Mouse (Mus musculus): ENCODE results near the gene 1810043G02Rik. TPM values are rescaled to one million over a fixed set of nuclear protein-coding genes. Genes with fewer than 3 reads are reported as not detected.
"Not testable (repeated sequence)": the region's sequence is repeated elsewhere in the genome, so short reads cannot be mapped to it uniquely, and the experiment has no call there.

Gene 1810043G02Rik
- 11.0 and 14.6 TPM in 2 replicates for polyA plus RNA-seq (2012; rRNA removed)

DNA sequence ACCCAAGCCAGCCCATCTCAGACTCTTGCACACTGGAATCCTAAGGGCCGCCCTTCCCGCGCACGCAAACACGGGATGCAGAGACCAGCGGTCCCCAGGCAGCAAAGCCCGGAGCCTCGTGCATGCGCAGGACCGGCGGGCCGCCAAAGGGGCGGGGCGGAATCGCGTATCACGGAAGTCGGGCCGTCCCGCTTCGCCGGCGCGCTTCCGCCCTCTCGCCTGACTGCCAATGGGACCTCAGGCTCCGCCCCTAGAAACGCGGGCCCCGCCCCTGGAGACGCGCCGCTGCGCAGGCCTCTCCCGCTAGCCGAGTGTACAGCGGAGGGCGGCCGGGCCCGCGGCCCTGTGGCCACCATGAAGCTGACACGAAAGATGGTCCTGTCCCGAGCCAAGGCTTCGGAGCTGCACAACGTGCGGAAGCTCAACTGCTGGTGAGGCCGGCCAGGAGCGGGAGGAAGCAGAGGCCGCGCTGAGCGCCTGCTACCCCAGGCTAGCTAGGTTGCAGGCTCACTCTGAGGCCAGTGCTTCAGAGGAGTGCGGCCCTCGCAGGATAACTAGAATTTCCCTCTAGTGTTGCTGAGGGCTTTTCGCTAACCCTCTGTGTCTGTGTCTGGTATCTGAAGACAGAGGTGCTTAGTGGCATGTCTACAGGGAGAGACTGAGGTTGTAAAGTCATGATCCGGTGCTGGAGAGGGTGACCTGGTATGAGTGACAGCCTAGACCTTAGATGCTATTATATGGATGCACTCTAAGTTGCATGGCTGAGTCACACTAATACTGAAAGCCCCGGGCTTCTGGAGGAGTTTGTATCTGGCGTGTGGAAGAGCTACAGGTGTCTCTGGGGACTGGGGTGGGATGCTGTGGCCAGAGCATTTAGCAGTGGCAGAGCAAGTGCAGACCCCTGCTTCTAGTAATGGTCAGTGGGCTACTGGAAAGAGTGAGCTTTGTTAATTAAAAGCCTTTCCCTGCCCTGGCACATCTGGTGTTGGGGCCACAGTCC lies at the start of gene 1810043G02Rik:
Gene 1810043G02Rik, plus strand, starts transcription at position 174 of the 1,000 bp plus-strand sequence.
- peaks cover 3% of the 10 kb centered on the region; the same call in 1 of the 2 replicates for H3K4me1 ChIP-seq (ENCODE audit: control insufficient read depth, insufficient read depth, insufficient read length, low read length)
- H3K4me3 ChIP-seq (ENCODE audit: low read depth, low read length): peak within 1 kb of the TSS; percentile 81
- WGBS: 2% methylated on average over 57 of the region's 57 CpGs
- H3K27ac ChIP-seq (ENCODE audit: insufficient read depth, low read depth, low read length): no peak within 1 kb of the TSS
- H3K27me3 ChIP-seq (ENCODE audit: control insufficient read depth, insufficient read depth, low read length): no peaks in the 10 kb centered on the region
- TF ChIP-seq POLR2A (IDR thresholded peaks at IDR 0.05; ENCODE audit: low read depth, low read length): peak; percentile 60; the same call in 1 of the 2 replicates
- TF ChIP-seq CTCF (IDR thresholded peaks at IDR 0.05; ENCODE audit: extremely low read depth, insufficient read length, insufficient replicate concordance, low read depth, low read length): no peak
- H3K36me3 ChIP-seq (ENCODE audit: control insufficient read depth, insufficient read depth, low read length): no peaks in the 10 kb centered on the region

GRCm38 (mm10) chr10:77939685-77940084 lies 38.6 kb upstream of the 1810043G02Rik start:
- no peaks in the 10 kb centered on the region for H3K36me3 ChIP-seq (ENCODE audit: control insufficient read depth, insufficient read depth, low read length)
- no peaks in the 10 kb centered on the region for H3K27me3 ChIP-seq (ENCODE audit: control insufficient read depth, insufficient read depth, low read length)
- WGBS: 44% methylated on average over 2 of the region's 2 CpGs
- H3K27ac ChIP-seq (ENCODE audit: insufficient read depth, low read depth, low read length): no peak overlapping the region
- H3K4me1 ChIP-seq (ENCODE audit: control insufficient read depth, insufficient read depth, insufficient read length, low read length): no peaks in the 10 kb centered on the region
- no peak overlapping the region for H3K4me3 ChIP-seq (ENCODE audit: low read depth, low read length)
- TF ChIP-seq POLR2A (IDR thresholded peaks at IDR 0.05; ENCODE audit: low read depth, low read length): no peak
- TF ChIP-seq CTCF (IDR thresholded peaks at IDR 0.05; ENCODE audit: extremely low read depth, insufficient read length, insufficient replicate concordance, low read depth, low read length): no peak

DNA sequence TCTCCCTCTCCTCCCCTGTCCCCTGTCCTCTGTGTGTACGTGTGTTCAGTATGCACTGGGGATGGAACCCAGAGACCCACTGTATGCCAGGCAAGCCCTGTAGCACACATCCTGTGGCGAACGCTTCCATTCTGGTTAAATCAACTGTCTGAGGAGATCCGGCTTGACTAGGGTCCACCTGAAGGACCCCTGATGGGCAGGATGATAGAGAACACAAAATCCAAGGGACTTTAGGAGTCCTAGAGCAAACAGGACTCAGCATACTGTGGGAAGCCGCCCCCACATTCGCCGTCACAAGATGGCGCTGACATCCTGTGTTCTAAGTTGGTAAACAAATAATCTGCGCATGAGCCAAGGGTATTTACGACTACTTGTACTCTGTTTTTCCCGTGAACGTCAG lies 27.9 kb upstream of the 1810043G02Rik start:
- not testable (repeated sequence) for H3K4me3 ChIP-seq (ENCODE audit: low read depth, low read length); H3K4me1 ChIP-seq (ENCODE audit: control insufficient read depth, insufficient read depth, insufficient read length, low read length); H3K27me3 ChIP-seq (ENCODE audit: control insufficient read depth, insufficient read depth, low read length); H3K27ac ChIP-seq (ENCODE audit: insufficient read depth, low read depth, low read length); H3K36me3 ChIP-seq (ENCODE audit: control insufficient read depth, insufficient read depth, low read length)
- 92% methylated on average over 9 of the region's 12 CpGs for WGBS

- WGBS: 73% methylated on average over 2 of the region's 2 CpGs
- peak overlapping the region; percentile 32; the same call in 1 of the 2 replicates for H3K27ac ChIP-seq (ENCODE audit: insufficient read depth, low read depth, low read length)
- no peaks in the 10 kb centered on the region for H3K36me3 ChIP-seq (ENCODE audit: control insufficient read depth, insufficient read depth, low read length)
- H3K4me1 ChIP-seq (ENCODE audit: control insufficient read depth, insufficient read depth, insufficient read length, low read length): no peaks in the 10 kb centered on the region
- H3K27me3 ChIP-seq (ENCODE audit: control insufficient read depth, insufficient read depth, low read length): no peaks in the 10 kb centered on the region
- H3K4me3 ChIP-seq (ENCODE audit: low read depth, low read length): no peak overlapping the region
- no peak for TF ChIP-seq CTCF (IDR thresholded peaks at IDR 0.05; ENCODE audit: extremely low read depth, insufficient read length, insufficient replicate concordance, low read depth, low read length)
- TF ChIP-seq POLR2A (IDR thresholded peaks at IDR 0.05; ENCODE audit: low read depth, low read length): no peak
Measured at GRCm38 (mm10) chr10:77962725-77963124, 15.6 kb upstream of the 1810043G02Rik start.

- 77% methylated on average over 6 of the region's 6 CpGs for WGBS
Measured at GRCm38 (mm10) chr10:77963971-77964370, 14.4 kb upstream of the 1810043G02Rik start.

DNA sequence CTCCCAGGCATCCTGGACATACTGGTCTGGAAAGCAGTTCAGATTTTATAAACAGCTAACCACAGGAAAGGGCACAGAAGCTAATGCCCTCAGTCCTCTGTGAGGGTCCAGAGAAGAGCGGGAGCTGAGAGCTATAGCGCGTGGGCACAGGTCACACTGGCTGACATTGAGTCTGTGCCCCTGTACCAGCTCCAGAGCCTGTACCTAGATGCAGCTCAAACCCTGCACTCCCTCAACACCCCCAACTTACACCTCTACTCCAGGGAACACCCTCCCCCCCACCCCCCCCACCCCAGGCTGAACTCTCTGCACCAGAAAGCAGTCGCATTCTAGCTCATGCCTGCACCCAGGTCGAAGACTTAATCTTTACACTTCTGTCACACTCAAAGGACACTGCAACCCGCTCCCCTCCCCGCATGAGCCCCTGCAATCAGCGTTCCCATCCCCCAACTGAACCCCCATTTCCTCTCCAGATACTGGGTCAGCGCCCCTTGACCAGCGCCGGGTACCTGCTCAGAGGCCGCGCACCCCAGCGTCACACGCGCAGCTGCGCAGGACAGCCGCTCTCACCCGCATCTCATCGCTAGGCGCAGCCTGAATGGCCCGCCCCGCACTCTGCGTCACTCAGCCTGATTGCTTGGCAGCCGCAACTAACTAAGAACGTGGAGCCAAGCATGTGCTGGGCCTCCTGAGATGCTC lies 8.9 kb upstream of the 1810043G02Rik start:
- no peaks in the 10 kb centered on the region for H3K36me3 ChIP-seq (ENCODE audit: control insufficient read depth, insufficient read depth, low read length)
- 8% methylated on average over 26 of the region's 26 CpGs for WGBS
- TF ChIP-seq CTCF (IDR thresholded peaks at IDR 0.05; ENCODE audit: extremely low read depth, insufficient read length, insufficient replicate concordance, low read depth, low read length) (no peak), POLR2A (IDR thresholded peaks at IDR 0.05; ENCODE audit: low read depth, low read length) (no peak)
- H3K27ac ChIP-seq (ENCODE audit: insufficient read depth, low read depth, low read length): no peak overlapping the region
- peaks cover 16% of the 10 kb centered on the region for H3K27me3 ChIP-seq (ENCODE audit: control insufficient read depth, insufficient read depth, low read length)
- peak overlapping the region; percentile 44 for H3K4me3 ChIP-seq (ENCODE audit: low read depth, low read length)
- H3K4me1 ChIP-seq (ENCODE audit: control insufficient read depth, insufficient read depth, insufficient read length, low read length): peaks cover 7% of the 10 kb centered on the region

More at GRCm38 (mm10) chr10:77963971-77964370, 14.4 kb upstream of the 1810043G02Rik start:
- H3K4me3 ChIP-seq (ENCODE audit: low read depth, low read length): no peak overlapping the region
- no peak overlapping the region for H3K27ac ChIP-seq (ENCODE audit: insufficient read depth, low read depth, low read length)
- no peak for TF ChIP-seq CTCF (IDR thresholded peaks at IDR 0.05; ENCODE audit: extremely low read depth, insufficient read length, insufficient replicate concordance, low read depth, low read length)
- no peak for TF ChIP-seq POLR2A (IDR thresholded peaks at IDR 0.05; ENCODE audit: low read depth, low read length)
- no peaks in the 10 kb centered on the region for H3K4me1 ChIP-seq (ENCODE audit: control insufficient read depth, insufficient read depth, insufficient read length, low read length)
- no peaks in the 10 kb centered on the region for H3K36me3 ChIP-seq (ENCODE audit: control insufficient read depth, insufficient read depth, low read length)
- peaks cover 8% of the 10 kb centered on the region; the same call in 1 of the 2 replicates for H3K27me3 ChIP-seq (ENCODE audit: control insufficient read depth, insufficient read depth, low read length)

DNA sequence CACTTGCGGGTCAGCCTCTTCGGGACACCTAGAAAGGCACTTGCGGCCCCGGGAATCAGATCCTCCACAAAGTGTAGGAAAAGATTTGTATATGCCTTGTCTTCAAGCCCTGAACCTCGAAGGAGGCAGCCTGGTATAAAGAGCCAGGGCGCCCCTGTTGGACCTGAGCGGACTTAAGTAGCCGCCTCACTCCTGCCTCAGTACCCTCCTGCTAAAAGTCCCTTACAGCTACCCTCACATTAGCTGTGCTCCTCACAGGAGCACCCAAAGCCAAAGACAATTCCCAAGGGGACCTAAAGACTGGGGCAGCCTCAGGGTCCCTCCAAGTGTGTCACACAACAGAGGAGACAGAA lies 8.4 kb upstream of the 1810043G02Rik start:
- Histone ChIP-seq H3K27me3 (ENCODE audit: control insufficient read depth, insufficient read depth, low read length) (peaks cover 16% of the 10 kb centered on the region), H3K36me3 (ENCODE audit: control insufficient read depth, insufficient read depth, low read length) (no peaks in the 10 kb centered on the region), H3K4me1 (ENCODE audit: control insufficient read depth, insufficient read depth, insufficient read length, low read length) (peaks cover 7% of the 10 kb centered on the region), H3K27ac (ENCODE audit: insufficient read depth, low read depth, low read length) (no peak overlapping the region), H3K4me3 (ENCODE audit: low read depth, low read length) (peak overlapping the region; percentile 44)
- whole genome bisulfite sequencing: 21% methylated on average over 8 of the region's 8 CpGs
- TF ChIP-seq POLR2A (IDR thresholded peaks at IDR 0.05; ENCODE audit: low read depth, low read length) (no peak), CTCF (IDR thresholded peaks at IDR 0.05; ENCODE audit: extremely low read depth, insufficient read length, insufficient replicate concordance, low read depth, low read length) (no peak)

All from small intestine, adult 2 months (tissue).